Mouse (Mus musculus) forebrain, embryonic 16.5 days (tissue): Measurements from ENCODE around the gene Smurf1. TPM values are rescaled to one million over a fixed set of nuclear protein-coding genes. Genes with fewer than 3 reads are reported as not detected.

Experiments used
- ATAC-seq: fragments of 200-750 bp; cut with Nextera tagmentation; 2 replicates; pipeline ENCODE4 v1.8.0; 2017; ENCODE audit warnings: mild to moderate bottlenecking, moderate library complexity
- H3K27ac ChIP-seq: fragments of 300-500 bp; sonication (generic); 2 replicates; pipeline ENCODE4 v1.5.1; 2014; ENCODE audit warnings: low read length, control low read depth
- H3K27me3 ChIP-seq: fragments of 300-500 bp; sonication (generic); replicated peaks from 2 replicates; pipeline ENCODE4 v1.6.1; 2014; ENCODE audit warnings: low read length; ENCODE audit not compliant: control insufficient read depth, insufficient read depth
- H3K36me3 ChIP-seq: fragments of 300-500 bp; sonication (generic); 2 replicates; pipeline ENCODE4 v1.6.1; 2014; ENCODE audit not compliant: control insufficient read depth, insufficient read depth
- H3K4me1 ChIP-seq: fragments of 300-500 bp; sonication (generic); replicated peaks from 2 replicates; pipeline ENCODE4 v1.6.1; 2014; ENCODE audit warnings: low read length; ENCODE audit not compliant: control insufficient read depth, insufficient read depth
- H3K4me2 ChIP-seq: fragments of 300-500 bp; sonication (generic); 2 replicates; pipeline ENCODE4 v1.6.1; 2014; ENCODE audit warnings: mild to moderate bottlenecking, low read length, control low read depth
- H3K4me3 ChIP-seq: fragments of 300-500 bp; sonication (generic); replicated peaks from 2 replicates; pipeline ENCODE4 v1.5.1; 2014; ENCODE audit warnings: mild to moderate bottlenecking, low read length, control low read depth
- H3K9ac ChIP-seq: fragments of 300-500 bp; sonication (generic); replicated peaks from 2 replicates; pipeline ENCODE4 v1.6.1; 2014; ENCODE audit warnings: low read depth, low read length, control low read depth
- H3K9me3 ChIP-seq: fragments of 300-500 bp; sonication (generic); 2 replicates; pipeline ENCODE4 v1.6.1; 2016; ENCODE audit warnings: low read length; ENCODE audit not compliant: control insufficient read depth
- WGBS: fragments of 180-500 bp; shearing (Covaris S2); extraction: QIAGEN DNeasy Blood & Tissue Kit; methylation state at CpG from one replicate; pipeline ENCODE4 v1.1.7; 2014; 5-methylcytosine and 5-hydroxymethylcytosine counted together
- polyA plus RNA-seq: library from polyadenylated mRNA; unstranded; fragments of >200 nt; fragmentation: Nextera tagmentation; extraction: Ambion mirVana; gene quantifications from 2 replicates; pipeline ENCODE4 v1.2.1, GENCODE M21; 2015

The Smurf1 gene
- polyA plus RNA-seq, 1 experiment from 2014 or later: 28.2 TPM

DNA sequence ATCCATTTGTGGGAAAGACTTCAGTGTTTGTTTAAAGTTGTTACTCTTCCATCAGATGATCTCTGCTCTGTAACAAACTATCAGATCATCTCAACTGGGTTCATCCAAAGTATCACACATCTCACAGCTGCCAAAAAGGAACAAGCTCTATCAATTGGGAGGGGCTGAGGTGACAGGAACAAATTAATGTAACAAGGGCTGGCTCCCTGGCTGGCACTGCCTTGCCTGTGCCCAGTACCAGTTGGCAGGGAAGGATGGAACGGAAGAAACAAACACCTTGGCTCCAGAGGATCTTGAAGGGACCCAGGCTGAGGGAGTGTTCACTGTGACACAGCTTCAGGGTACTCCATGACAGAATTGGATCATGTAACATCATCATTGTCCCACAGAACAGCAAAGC lies 17.6 kb downstream of the Smurf1 start:
- no peak overlapping the region for H3K27ac ChIP-seq
- no peak overlapping the region for H3K4me3 ChIP-seq
- H3K27me3 ChIP-seq: no peaks in the 10 kb centered on the region
- ATAC-seq: no peak
- H3K9ac ChIP-seq: no peak overlapping the region
- H3K4me2 ChIP-seq: no peak overlapping the region
- H3K9me3 ChIP-seq: no peaks in the 10 kb centered on the region
- 74% methylated on average over 1 of the region's 1 CpGs for WGBS
- peaks cover 13% of the 10 kb centered on the region for H3K4me1 ChIP-seq
- no peaks in the 10 kb centered on the region for H3K36me3 ChIP-seq

DNA sequence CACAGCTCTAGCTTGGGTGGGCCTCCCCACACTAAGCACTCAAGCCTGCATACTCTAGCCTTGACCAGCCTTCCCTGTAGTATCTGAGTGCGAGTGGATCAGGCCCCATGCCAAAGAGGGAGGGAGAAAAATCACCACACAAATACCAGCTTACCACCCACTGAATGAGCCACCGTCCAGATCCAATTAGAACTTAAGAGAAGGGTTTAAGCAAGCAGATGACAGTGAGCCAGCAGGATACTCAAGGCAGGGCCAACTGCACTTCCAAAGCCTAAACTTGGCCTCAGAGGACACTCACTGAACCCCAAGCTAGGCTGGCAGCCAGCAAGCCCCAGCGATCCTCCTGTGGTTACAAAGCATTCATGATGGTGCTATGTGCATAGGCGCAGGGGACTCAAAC lies 19.6 kb downstream of the Smurf1 start:
- H3K4me1 ChIP-seq: peaks cover 16% of the 10 kb centered on the region
- ATAC-seq: peak; percentile 39
- H3K4me3 ChIP-seq: no peak overlapping the region
- no peak overlapping the region for H3K4me2 ChIP-seq
- no peak overlapping the region for H3K27ac ChIP-seq
- H3K9ac ChIP-seq: no peak overlapping the region
- no peaks in the 10 kb centered on the region for H3K27me3 ChIP-seq
- WGBS: 32% methylated on average over 4 of the region's 4 CpGs
- H3K9me3 ChIP-seq: no peaks in the 10 kb centered on the region
- no peaks in the 10 kb centered on the region for H3K36me3 ChIP-seq

DNA sequence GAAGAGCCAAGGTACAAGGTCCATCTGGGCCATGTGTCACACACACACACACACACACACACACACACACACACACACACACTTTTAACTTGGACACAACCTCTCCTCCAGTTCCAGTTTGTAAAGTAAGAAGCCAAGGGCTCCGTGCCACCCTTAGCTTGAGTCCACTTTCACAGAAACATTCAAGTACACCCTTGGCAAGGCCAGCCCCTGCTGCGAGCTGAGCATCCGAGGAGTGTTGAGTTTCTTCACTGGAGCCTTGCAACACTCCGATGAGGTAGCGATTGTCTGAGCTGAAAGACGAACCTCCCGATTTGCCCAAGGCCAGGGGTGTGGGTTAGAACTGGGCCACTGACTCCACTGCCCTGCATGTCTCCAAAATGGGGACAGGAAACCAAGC lies 20.7 kb downstream of the Smurf1 start:
- Histone ChIP-seq H3K4me2 (no peak overlapping the region), H3K27ac (no peak overlapping the region), H3K36me3 (no peaks in the 10 kb centered on the region), H3K4me1 (peaks cover 19% of the 10 kb centered on the region), H3K9ac (no peak overlapping the region), H3K9me3 (no peaks in the 10 kb centered on the region), H3K27me3 (no peaks in the 10 kb centered on the region), H3K4me3 (no peak overlapping the region)
- 89% methylated on average over 7 of the region's 7 CpGs for WGBS
- ATAC-seq: no peak

DNA sequence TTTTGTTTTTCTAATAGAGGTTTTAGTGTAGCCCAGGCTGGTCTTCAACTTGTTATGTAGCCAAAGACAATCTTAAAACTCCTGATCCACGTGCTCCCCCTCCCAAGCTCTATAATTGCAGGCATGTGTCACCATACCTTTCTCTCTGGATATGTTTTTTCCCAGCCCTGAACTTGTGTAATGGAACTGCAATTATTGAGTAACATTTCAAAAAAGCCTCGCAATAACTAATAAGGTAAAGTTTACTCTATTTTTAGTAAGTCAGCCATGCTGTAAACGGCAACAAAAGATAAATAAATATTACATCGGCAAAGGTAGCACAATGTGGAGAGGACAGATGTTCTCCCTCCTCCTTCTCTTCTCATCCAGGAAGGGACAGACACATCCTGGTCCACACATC lies 21.3 kb downstream of the Smurf1 start:
- Histone ChIP-seq H3K36me3 (no peaks in the 10 kb centered on the region), H3K4me1 (peaks cover 19% of the 10 kb centered on the region), H3K9ac (no peak overlapping the region), H3K4me3 (no peak overlapping the region), H3K27ac (no peak overlapping the region), H3K27me3 (no peaks in the 10 kb centered on the region), H3K4me2 (no peak overlapping the region), H3K9me3 (no peaks in the 10 kb centered on the region)
- no peak for ATAC-seq
- WGBS: 84% methylated on average over 4 of the region's 4 CpGs

DNA sequence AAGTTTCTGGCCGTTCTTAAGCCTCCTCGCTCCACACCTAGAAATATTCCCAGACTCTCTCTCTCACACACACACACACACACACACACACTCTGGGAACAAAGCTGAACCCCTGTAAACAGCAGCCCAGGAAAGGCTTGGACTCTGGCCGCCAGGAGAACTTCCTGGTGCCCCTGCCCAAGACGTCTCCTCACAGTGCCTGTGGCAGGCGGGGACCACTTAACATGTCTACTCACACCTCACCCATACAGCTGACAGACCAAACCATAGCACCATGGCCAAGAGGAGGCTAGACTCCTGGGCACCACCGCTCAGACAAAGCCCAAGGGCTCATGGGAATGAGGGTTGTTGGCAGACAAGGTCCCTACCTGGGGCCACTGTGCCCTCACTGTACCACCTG lies 22.3 kb downstream of the Smurf1 start:
- 90% methylated on average over 6 of the region's 6 CpGs for WGBS
- no peak overlapping the region for H3K4me2 ChIP-seq
- no peaks in the 10 kb centered on the region for H3K9me3 ChIP-seq
- H3K27ac ChIP-seq: no peak overlapping the region
- H3K4me1 ChIP-seq: peaks cover 15% of the 10 kb centered on the region
- ATAC-seq: no peak
- H3K36me3 ChIP-seq: no peaks in the 10 kb centered on the region
- no peak overlapping the region for H3K9ac ChIP-seq
- no peaks in the 10 kb centered on the region for H3K27me3 ChIP-seq
- no peak overlapping the region for H3K4me3 ChIP-seq

DNA sequence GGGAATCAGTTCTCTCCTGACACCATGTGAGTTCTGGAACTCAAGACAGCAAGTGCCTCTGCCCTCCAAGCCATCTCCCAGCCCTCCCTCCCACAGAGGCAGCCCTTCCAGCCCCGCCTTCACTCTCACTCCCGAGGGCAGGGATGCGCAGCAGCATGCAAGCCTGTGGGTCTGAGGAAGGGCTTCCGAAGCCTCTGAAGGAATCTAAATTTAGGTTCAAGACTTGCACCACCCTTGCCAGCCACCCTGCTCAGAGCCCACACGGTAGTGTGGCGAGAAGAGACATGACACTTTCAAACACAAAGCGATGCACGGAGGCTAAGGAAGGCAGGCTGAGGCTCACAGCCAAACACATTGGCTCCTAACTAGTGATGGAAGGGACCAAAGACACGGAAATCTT lies 23.2 kb downstream of the Smurf1 start:
- no peaks in the 10 kb centered on the region for H3K9me3 ChIP-seq
- no peak overlapping the region for H3K9ac ChIP-seq
- 67% methylated on average over 9 of the region's 9 CpGs for WGBS
- no peaks in the 10 kb centered on the region for H3K27me3 ChIP-seq
- no peak overlapping the region for H3K27ac ChIP-seq
- no peak overlapping the region for H3K4me3 ChIP-seq
- H3K4me1 ChIP-seq: peaks cover 15% of the 10 kb centered on the region
- no peaks in the 10 kb centered on the region for H3K36me3 ChIP-seq
- ATAC-seq: no peak
- no peak overlapping the region for H3K4me2 ChIP-seq

DNA sequence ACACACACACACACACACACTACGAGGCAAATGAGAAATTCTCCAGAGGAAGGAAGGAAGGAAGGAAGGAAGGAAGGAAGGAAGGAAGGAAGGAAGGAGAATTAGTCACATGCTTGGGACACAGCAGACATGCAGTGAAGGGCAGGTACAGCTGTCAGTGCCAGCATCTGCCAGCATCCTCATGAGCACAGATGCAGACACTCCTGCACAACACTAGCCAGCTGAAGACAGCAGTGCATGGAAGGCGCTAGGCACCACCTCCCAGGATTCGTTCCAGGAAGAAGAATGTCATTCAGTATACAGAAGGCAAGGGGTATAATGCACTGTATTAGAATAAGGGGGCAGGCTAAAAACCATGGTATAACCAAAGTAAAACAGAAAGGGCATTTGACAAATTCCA lies 24.7 kb downstream of the Smurf1 start:
- H3K4me3 ChIP-seq: no peak overlapping the region
- ATAC-seq: peak; percentile 50; the same call in 1 of the 2 replicates
- WGBS: 55% methylated on average over 3 of the region's 3 CpGs
- no peak overlapping the region for H3K27ac ChIP-seq
- H3K4me2 ChIP-seq: no peak overlapping the region
- no peaks in the 10 kb centered on the region for H3K27me3 ChIP-seq
- H3K4me1 ChIP-seq: peaks cover 8% of the 10 kb centered on the region
- H3K36me3 ChIP-seq: no peaks in the 10 kb centered on the region
- no peaks in the 10 kb centered on the region for H3K9me3 ChIP-seq
- no peak overlapping the region for H3K9ac ChIP-seq

DNA sequence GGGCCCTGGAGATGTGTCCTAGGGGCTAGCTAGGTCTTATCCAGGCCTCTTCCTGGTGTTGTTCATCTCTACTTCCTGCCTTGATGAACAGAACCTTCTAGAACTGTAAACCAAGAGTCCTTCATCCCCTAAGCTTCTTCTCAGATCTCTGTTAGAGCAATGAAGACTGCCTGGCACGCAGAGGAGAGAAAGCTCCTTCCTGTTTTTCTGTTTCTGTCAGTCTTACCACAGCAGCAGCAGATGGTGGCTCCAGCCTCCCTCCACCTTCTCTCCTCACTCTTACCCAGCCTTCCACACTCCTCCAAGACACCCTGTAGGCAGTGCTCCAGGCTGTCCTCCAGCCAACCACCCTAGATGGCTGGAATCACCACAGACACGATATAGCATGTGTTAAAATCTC lies 28.3 kb downstream of the Smurf1 start:
- Histone ChIP-seq H3K27me3 (no peaks in the 10 kb centered on the region), H3K27ac (no peak overlapping the region)

DNA sequence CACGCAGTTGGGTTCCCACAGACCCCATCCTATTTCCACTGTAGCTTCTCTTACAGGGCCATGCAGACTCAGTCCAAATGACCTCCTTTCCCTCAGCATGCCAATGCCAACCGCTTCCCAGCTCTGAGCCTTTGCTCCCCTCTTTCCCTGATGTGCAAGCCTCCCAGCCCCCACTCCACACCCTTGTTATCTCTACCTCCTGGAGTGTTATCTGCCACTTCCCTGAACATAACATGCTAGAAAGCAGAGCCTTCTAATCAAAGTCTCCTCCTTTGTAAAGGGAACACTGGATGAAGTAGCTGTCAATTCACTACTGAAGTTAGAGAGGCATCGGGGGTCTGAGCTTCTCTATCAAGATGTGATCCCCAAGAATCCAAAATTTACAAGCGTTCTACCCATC lies 32.2 kb downstream of the Smurf1 start:
- no peak overlapping the region for H3K4me3 ChIP-seq
- 75% methylated on average over 4 of the region's 4 CpGs for WGBS

More for the DNA sequence above, 28.3 kb downstream of the Smurf1 start:
- ATAC-seq: no peak
- Histone ChIP-seq H3K9me3 (no peaks in the 10 kb centered on the region), H3K9ac (no peak overlapping the region), H3K4me2 (no peak overlapping the region), H3K4me1 (peaks cover 6% of the 10 kb centered on the region; the same call in 1 of the 2 replicates), H3K36me3 (no peaks in the 10 kb centered on the region), H3K4me3 (no peak overlapping the region)
- WGBS: 70% methylated on average over 2 of the region's 2 CpGs

DNA sequence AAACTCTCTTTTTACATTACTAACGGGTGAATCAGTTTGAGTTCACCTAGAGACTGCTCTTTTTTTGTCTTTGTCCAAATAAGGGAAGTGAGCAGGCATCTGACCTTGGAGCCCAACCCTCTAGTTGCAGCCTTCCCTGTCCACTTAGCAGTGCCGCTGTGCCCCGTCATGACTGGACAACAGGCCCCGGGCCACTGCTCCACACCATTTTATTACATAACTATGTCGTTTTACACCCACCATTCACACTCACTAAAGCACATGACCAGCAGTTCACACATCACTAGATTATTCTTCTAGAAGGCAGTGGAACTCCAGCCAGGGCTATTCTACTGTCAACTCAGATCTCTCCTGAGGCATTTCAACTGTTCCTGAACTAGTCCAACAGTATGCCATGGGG lies 33.8 kb downstream of the Smurf1 start:
- Histone ChIP-seq H3K4me1 (peaks cover 3% of the 10 kb centered on the region; the same call in 1 of the 2 replicates), H3K9ac (no peak overlapping the region), H3K27me3 (no peaks in the 10 kb centered on the region), H3K4me2 (no peak overlapping the region), H3K9me3 (no peaks in the 10 kb centered on the region), H3K36me3 (no peaks in the 10 kb centered on the region), H3K4me3 (no peak overlapping the region), H3K27ac (no peak overlapping the region)
- 88% methylated on average over 5 of the region's 5 CpGs for WGBS
- ATAC-seq: no peak

More for the DNA sequence above, 32.2 kb downstream of the Smurf1 start:
- Histone ChIP-seq H3K27ac (no peak overlapping the region), H3K4me2 (no peak overlapping the region), H3K9me3 (no peaks in the 10 kb centered on the region), H3K27me3 (no peaks in the 10 kb centered on the region), H3K36me3 (no peaks in the 10 kb centered on the region), H3K4me1 (peaks cover 3% of the 10 kb centered on the region; the same call in 1 of the 2 replicates), H3K9ac (no peak overlapping the region)
- ATAC-seq: no peak
